In genomic region chr15:99420521-99421014, GRCm38 (mm10) we compare ENCODE assay signal across 8 mouse cellular contexts. TPM values are rescaled to one million over a fixed set of nuclear protein-coding genes. Genes with fewer than 3 reads are reported as not detected.
DNase-seq lines count a peak whose midpoint lies in the region; ATAC-seq and TF ChIP-seq lines count a peak whose summit lies in the region.

No protein-coding gene starts in this region.

- H3K36me3 ChIP-seq in hindbrain, embryonic 15.5 days = peaks cover 9% of the 10 kb centered on the region
- no peaks in the 10 kb centered on the region; the same call in 1 of the 2 replicates for H3K36me3 ChIP-seq in liver, embryonic 13.5 days
- H3K36me3 ChIP-seq in neural tube, embryonic 12.5 days = peaks cover 40% of the 10 kb centered on the region

- peak overlapping the region; percentile 13; the same call in 1 of the 2 replicates for H3K27ac ChIP-seq in bone marrow macrophage, adult 2 months (ENCODE audit: insufficient read depth, low read depth, low read length)
- H3K27ac ChIP-seq in hindbrain, embryonic 15.5 days (replicated peaks) = peak overlapping the region; percentile 73
- H3K27ac ChIP-seq in liver, embryonic 13.5 days = peak overlapping the region; percentile 21; the same call in 1 of the 2 replicates
- peak overlapping the region; percentile 11; the same call in 1 of the 2 replicates for H3K27ac ChIP-seq in neural tube, embryonic 12.5 days

- H3K4me2 ChIP-seq in hindbrain, embryonic 15.5 days = peak overlapping the region; percentile 31
- peak overlapping the region; percentile 52 for H3K4me2 ChIP-seq in liver, embryonic 13.5 days
- peak overlapping the region; percentile 45 for H3K4me2 ChIP-seq in neural tube, embryonic 12.5 days (replicated peaks)

- no peak for TF ChIP-seq POLR2A in bone marrow macrophage, adult 2 months (IDR thresholded peaks at IDR 0.05; ENCODE audit: borderline replicate concordance, low read depth, low read length)

- ATAC-seq in hindbrain, embryonic 15.5 days (ENCODE audit: low FRiP score, low read depth) = peak; percentile 50
- no peak for ATAC-seq in liver, embryonic 13.5 days (ENCODE audit: low read depth)
- ATAC-seq in neural tube, embryonic 12.5 days (ENCODE audit: low FRiP score, low read depth) = peak; percentile 83
- ATAC-seq in activated CD4-positive, CD25-positive, alpha-beta regulatory T cell, adult 4 months = no peak

- no peaks in the 10 kb centered on the region for H3K9me3 ChIP-seq in hindbrain, embryonic 15.5 days
- no peaks in the 10 kb centered on the region for H3K9me3 ChIP-seq in liver, embryonic 13.5 days (replicated peaks)
- H3K9me3 ChIP-seq in neural tube, embryonic 12.5 days = no peaks in the 10 kb centered on the region

- DNase-seq in adrenal gland, adult (ENCODE audit: inconsistent age in 2 of 2, low spot score in 1 of 2) = peak; percentile 56 to 85
- DNase-seq in adrenal gland, postnatal 25 days = no peak
- DNase-seq in gastrocnemius, adult 8-10 months (ENCODE audit: low spot score in 2 of 2) = peak; percentile 76 to 79
- no peak for DNase-seq in liver, embryonic 13.5 days

- no peak overlapping the region for H3K4me3 ChIP-seq in bone marrow macrophage, adult 2 months (ENCODE audit: insufficient read depth, low read length)
- no peak overlapping the region for H3K4me3 ChIP-seq in hindbrain, embryonic 15.5 days
- 0 out of 2 replicates have a peak overlapping the region, but pooled peaks have one; percentile 8 for H3K4me3 ChIP-seq in liver, embryonic 13.5 days (replicated peaks)
- no peak overlapping the region for H3K4me3 ChIP-seq in neural tube, embryonic 12.5 days

- H3K9ac ChIP-seq in hindbrain, embryonic 15.5 days = no peak overlapping the region
- no peak overlapping the region for H3K9ac ChIP-seq in liver, embryonic 13.5 days
- 0 out of 2 replicates have a peak overlapping the region, but pooled peaks have one; percentile 33 for H3K9ac ChIP-seq in neural tube, embryonic 12.5 days

- H3K27me3 ChIP-seq in hindbrain, embryonic 15.5 days = no peaks in the 10 kb centered on the region
- H3K27me3 ChIP-seq in liver, embryonic 13.5 days = no peaks in the 10 kb centered on the region
- no peaks in the 10 kb centered on the region for H3K27me3 ChIP-seq in neural tube, embryonic 12.5 days (replicated peaks)

- TF ChIP-seq CTCF in bone marrow macrophage, adult 2 months (IDR thresholded peaks at IDR 0.05; ENCODE audit: low read depth, low read length) = no peak

- WGBS in hindbrain, embryonic 15.5 days = 5% methylated on average over 12 of the region's 12 CpGs
- WGBS in liver, embryonic 13.5 days (ENCODE audit: insufficient replicate concordance) = 19% methylated on average over 12 of the region's 12 CpGs
- 6% methylated on average over 12 of the region's 12 CpGs for WGBS in neural tube, embryonic 12.5 days

- peaks cover 51% of the 10 kb centered on the region for H3K4me1 ChIP-seq in bone marrow macrophage, adult 2 months (ENCODE audit: control insufficient read depth, insufficient read depth, low read length)
- peaks cover 10% of the 10 kb centered on the region for H3K4me1 ChIP-seq in hindbrain, embryonic 15.5 days (replicated peaks)
- H3K4me1 ChIP-seq in liver, embryonic 13.5 days (replicated peaks) = peaks cover 31% of the 10 kb centered on the region
- H3K4me1 ChIP-seq in neural tube, embryonic 12.5 days = peaks cover 15% of the 10 kb centered on the region

RNA-seq across cellular contexts. Expression of gene Tmbim6, which starts 27.9 kb away (rescaled TPM):
- total RNA-seq in adrenal gland, postnatal 25 days (2021) = 719 and 813 TPM in 2 replicates
- polyA plus RNA-seq in bone marrow macrophage, adult 2 months (2012; ENCODE audit: insufficient read depth, insufficient read length, missing spikeins) = 647 and 669 TPM in 2 replicates
- total RNA-seq in gastrocnemius, adult 8-10 months (2022) = 100 to 1,000 TPM; 194 to 210 (median 203) TPM
- 299 and 320 TPM in 2 replicates for polyA plus RNA-seq in hindbrain, embryonic 15.5 days (2015; fragmentation: Nextera tagmentation; extraction: Ambion mirVana)
- polyA plus RNA-seq in liver, embryonic 13.5 days (2015; fragmentation: Nextera tagmentation; extraction: Ambion mirVana) = 188 and 210 TPM in 2 replicates
- polyA plus RNA-seq in neural tube, embryonic 12.5 days (2016; fragmentation: Nextera tagmentation; extraction: Ambion mirVana) = 245 and 247 TPM in 2 replicates
- polyA plus RNA-seq in activated CD4-positive, CD25-positive, alpha-beta regulatory T cell, adult 4 months (2017; shearing (Covaris generic)) = 1,000 to 10,000 TPM in 1 of 2 experiments, 100 to 1,000 TPM in 1; 855 to 1,076 TPM

RNA-seq across cellular contexts. Expression of gene Nckap5l, which starts 37.0 kb away (rescaled TPM):
- 40.6 and 42.1 TPM in 2 replicates for total RNA-seq in adrenal gland, postnatal 25 days (2021)
- 4.0 and 10.3 TPM in 2 replicates for polyA plus RNA-seq in bone marrow macrophage, adult 2 months (2012; ENCODE audit: insufficient read depth, insufficient read length, missing spikeins)
- 1 to 10 TPM; 1.5 to 2.2 (median 1.7) TPM for total RNA-seq in gastrocnemius, adult 8-10 months (2022)
- polyA plus RNA-seq in hindbrain, embryonic 15.5 days (2015; fragmentation: Nextera tagmentation; extraction: Ambion mirVana) = 14.7 and 17.1 TPM in 2 replicates
- 0.85 and 1.1 TPM in 2 replicates for polyA plus RNA-seq in liver, embryonic 13.5 days (2015; fragmentation: Nextera tagmentation; extraction: Ambion mirVana)
- 15.4 and 17.2 TPM in 2 replicates for polyA plus RNA-seq in neural tube, embryonic 12.5 days (2016; fragmentation: Nextera tagmentation; extraction: Ambion mirVana)
- polyA plus RNA-seq in activated CD4-positive, CD25-positive, alpha-beta regulatory T cell, adult 4 months (2017; shearing (Covaris generic)) = 1 to 10 TPM in 1 of 2 experiments, under 1 TPM in 1; 0.76 to 1.2 TPM

RNA-seq across cellular contexts. Expression of gene Fmnl3, which starts 50.3 kb away (rescaled TPM):
- total RNA-seq in adrenal gland, postnatal 25 days (2021) = 16.4 and 24.1 TPM in 2 replicates
- polyA plus RNA-seq in bone marrow macrophage, adult 2 months (2012; ENCODE audit: insufficient read depth, insufficient read length, missing spikeins) = 18.9 and 23.2 TPM in 2 replicates
- total RNA-seq in gastrocnemius, adult 8-10 months (2022) = 1 to 10 TPM; 3.3 to 5.4 (median 3.9) TPM
- 8.9 and 9.1 TPM in 2 replicates for polyA plus RNA-seq in hindbrain, embryonic 15.5 days (2015; fragmentation: Nextera tagmentation; extraction: Ambion mirVana)
- 3.4 and 3.7 TPM in 2 replicates for polyA plus RNA-seq in liver, embryonic 13.5 days (2015; fragmentation: Nextera tagmentation; extraction: Ambion mirVana)
- 15.1 and 16.1 TPM in 2 replicates for polyA plus RNA-seq in neural tube, embryonic 12.5 days (2016; fragmentation: Nextera tagmentation; extraction: Ambion mirVana)
- 1 to 10 TPM; 6.1 to 9.0 TPM for polyA plus RNA-seq in activated CD4-positive, CD25-positive, alpha-beta regulatory T cell, adult 4 months (2017; shearing (Covaris generic))

RNA-seq across cellular contexts. Expression of gene Bcdin3d, which starts 54.0 kb away (rescaled TPM):
- total RNA-seq in adrenal gland, postnatal 25 days (2021) = 6.2 and 7.7 TPM in 2 replicates
- 5.2 and 6.7 TPM in 2 replicates for polyA plus RNA-seq in bone marrow macrophage, adult 2 months (2012; ENCODE audit: insufficient read depth, insufficient read length, missing spikeins)
- 1 to 10 TPM; 3.6 to 6.2 (median 4.5) TPM for total RNA-seq in gastrocnemius, adult 8-10 months (2022)
- polyA plus RNA-seq in hindbrain, embryonic 15.5 days (2015; fragmentation: Nextera tagmentation; extraction: Ambion mirVana) = 16.4 and 17.7 TPM in 2 replicates
- polyA plus RNA-seq in liver, embryonic 13.5 days (2015; fragmentation: Nextera tagmentation; extraction: Ambion mirVana) = 7.3 and 7.4 TPM in 2 replicates
- polyA plus RNA-seq in neural tube, embryonic 12.5 days (2016; fragmentation: Nextera tagmentation; extraction: Ambion mirVana) = 17.0 and 17.4 TPM in 2 replicates
- 10 to 100 TPM; 23.3 to 23.5 TPM for polyA plus RNA-seq in activated CD4-positive, CD25-positive, alpha-beta regulatory T cell, adult 4 months (2017; shearing (Covaris generic))

Comparison
In these comparisons a context has a peak if more than half of its experiments do, and no peak if none do; other contexts are left out.
1. DNase-seq: peak in adrenal gland, adult (2 of 2) and gastrocnemius, adult 8-10 months (2 of 2); none in adrenal gland, postnatal 25 days (single experiment) and liver, embryonic 13.5 days (single experiment).
2. H3K27ac ChIP-seq: peak in every context shown above with its lines; median percentile 73 in hindbrain, embryonic 15.5 days; 21 in liver, embryonic 13.5 days; 13 in bone marrow macrophage, adult 2 months; 11 in neural tube, embryonic 12.5 days.
3. ATAC-seq: peak in hindbrain, embryonic 15.5 days (single experiment) and neural tube, embryonic 12.5 days (single experiment); none in liver, embryonic 13.5 days (single experiment) and activated CD4-positive, CD25-positive, alpha-beta regulatory T cell, adult 4 months (single experiment).
4. Peak in every context shown above with its lines, with median percentiles within 50 percentile points of each other: H3K4me2 ChIP-seq.